Mouse (Mus musculus) erythroblast, embryonic 14.5 days (primary cell): ENCODE measurements around the gene Ostn. TPM values are rescaled to one million over a fixed set of nuclear protein-coding genes. Genes with fewer than 3 reads are reported as not detected.
"Not testable (repeated sequence)": the region's sequence is repeated elsewhere in the genome, so short reads cannot be mapped to it uniquely, and the experiment has no call there.

Experiments used
- H3K27me3 ChIP-seq: 2 replicates; pipeline ENCODE4 v1.6.1; 2012; ENCODE audit warnings: inconsistent platforms; ENCODE audit not compliant: control insufficient read depth
- H3K36me3 ChIP-seq: 2 replicates; pipeline ENCODE4 v1.6.1; 2012; ENCODE audit warnings: mild to moderate bottlenecking, inconsistent platforms; ENCODE audit not compliant: control insufficient read depth
- H3K4me1 ChIP-seq: 2 replicates; pipeline ENCODE4 v1.6.1; 2012; ENCODE audit warnings: inconsistent platforms; ENCODE audit not compliant: control insufficient read depth
- H3K4me3 ChIP-seq: replicated peaks from 2 replicates; pipeline ENCODE3; 2012; ENCODE audit warnings: moderate library complexity, mild to moderate bottlenecking, inconsistent platforms
- H3K9me3 ChIP-seq: 2 replicates; pipeline ENCODE4 v1.6.1; 2012; ENCODE audit warnings: low read length, inconsistent platforms, mixed read lengths; ENCODE audit not compliant: control insufficient read depth
- GATA1 ChIP-seq: IDR thresholded peaks from 2 replicates; pipeline ENCODE4 v1.6.1; 2012; ENCODE audit warnings: low read length, inconsistent platforms, mixed read lengths
- TAL1 ChIP-seq: IDR thresholded peaks from 3 replicates; pipeline ENCODE4 v1.6.1; 2012; ENCODE audit warnings: low read length, inconsistent platforms, mixed read lengths
- polyA plus RNA-seq: library from polyadenylated mRNA; stranded (reverse); fragments of >175 nt; gene quantifications from 2 replicates; pipeline ENCODE4 v1.2.3, GENCODE M21; 2012

The Ostn gene
- polyA plus RNA-seq, result not detected in 2 replicates

GRCm38 (mm10) chr16:27307189-27307588, at the start of gene Ostn:
Gene Ostn, plus strand, starts transcription at chr16:27307489.
- not testable (repeated sequence) for H3K36me3 ChIP-seq, H3K4me3 ChIP-seq

GRCm38 (mm10) chr16:27268748-27269147, 38.5 kb upstream of the Ostn start:
- H3K27me3 ChIP-seq, result no peaks in the 10 kb centered on the region
- no peaks in the 10 kb centered on the region for H3K9me3 ChIP-seq
- H3K4me3 ChIP-seq, result no peak overlapping the region
- H3K4me1 ChIP-seq, result no peaks in the 10 kb centered on the region
- no peaks in the 10 kb centered on the region for H3K36me3 ChIP-seq
- TF ChIP-seq GATA1 (no peak), TAL1 (no peak)

More at GRCm38 (mm10) chr16:27307189-27307588, at the start of gene Ostn:
- H3K27me3 ChIP-seq, H3K9me3 ChIP-seq, H3K4me1 ChIP-seq: not testable (repeated sequence)

- Histone ChIP-seq H3K27me3 (no peaks in the 10 kb centered on the region), H3K4me3 (no peak overlapping the region), H3K9me3 (no peaks in the 10 kb centered on the region), H3K4me1 (no peaks in the 10 kb centered on the region), H3K36me3 (no peaks in the 10 kb centered on the region)
- no peak for TF ChIP-seq GATA1
- no peak for TF ChIP-seq TAL1
Observed at GRCm38 (mm10) chr16:27287410-27287809, 19.9 kb upstream of the Ostn start.

GRCm38 (mm10) chr16:27296508-27296907, 10.8 kb upstream of the Ostn start:
- no peaks in the 10 kb centered on the region for H3K4me1 ChIP-seq
- H3K27me3 ChIP-seq, result no peaks in the 10 kb centered on the region
- H3K9me3 ChIP-seq, result no peaks in the 10 kb centered on the region
- TF ChIP-seq GATA1, result no peak
- no peak for TF ChIP-seq TAL1
- H3K36me3 ChIP-seq, result no peaks in the 10 kb centered on the region
- no peak overlapping the region for H3K4me3 ChIP-seq

GRCm38 (mm10) chr16:27296929-27297328, 10.4 kb upstream of the Ostn start:
- TF ChIP-seq GATA1, result no peak
- no peak for TF ChIP-seq TAL1
- no peaks in the 10 kb centered on the region for H3K4me1 ChIP-seq
- H3K9me3 ChIP-seq, result no peaks in the 10 kb centered on the region
- no peak overlapping the region for H3K4me3 ChIP-seq
- no peaks in the 10 kb centered on the region for H3K27me3 ChIP-seq
- H3K36me3 ChIP-seq, result no peaks in the 10 kb centered on the region

GRCm38 (mm10) chr16:27319099-27319498, 11.8 kb downstream of the Ostn start:
- no peak for TF ChIP-seq GATA1
- no peak for TF ChIP-seq TAL1
- Histone ChIP-seq H3K36me3 (no peaks in the 10 kb centered on the region), H3K27me3 (no peaks in the 10 kb centered on the region), H3K9me3 (no peaks in the 10 kb centered on the region), H3K4me1 (no peaks in the 10 kb centered on the region), H3K4me3 (no peak overlapping the region)

GRCm38 (mm10) chr16:27322047-27322446, 14.8 kb downstream of the Ostn start:
- TF ChIP-seq TAL1, result no peak
- no peak for TF ChIP-seq GATA1
- Histone ChIP-seq H3K4me3 (no peak overlapping the region), H3K36me3 (no peaks in the 10 kb centered on the region), H3K4me1 (no peaks in the 10 kb centered on the region), H3K27me3 (no peaks in the 10 kb centered on the region), H3K9me3 (no peaks in the 10 kb centered on the region)

- no peaks in the 10 kb centered on the region for H3K36me3 ChIP-seq
- no peaks in the 10 kb centered on the region for H3K27me3 ChIP-seq
- H3K9me3 ChIP-seq, result no peaks in the 10 kb centered on the region
- no peak for TF ChIP-seq GATA1
- no peak for TF ChIP-seq TAL1
- no peak overlapping the region for H3K4me3 ChIP-seq
- H3K4me1 ChIP-seq, result no peaks in the 10 kb centered on the region
Observed at GRCm38 (mm10) chr16:27326463-27326862, 19.2 kb downstream of the Ostn start.

- Histone ChIP-seq H3K9me3 (no peaks in the 10 kb centered on the region), H3K36me3 (no peaks in the 10 kb centered on the region), H3K4me1 (no peaks in the 10 kb centered on the region), H3K27me3 (no peaks in the 10 kb centered on the region), H3K4me3 (no peak overlapping the region)
- TF ChIP-seq GATA1, result no peak
- no peak for TF ChIP-seq TAL1
Observed at GRCm38 (mm10) chr16:27347521-27347920, 40.2 kb downstream of the Ostn start.

GRCm38 (mm10) chr16:27348359-27348758, 41.1 kb downstream of the Ostn start:
- no peak for TF ChIP-seq TAL1
- TF ChIP-seq GATA1, result no peak
- H3K27me3 ChIP-seq, result no peaks in the 10 kb centered on the region
- H3K4me3 ChIP-seq, result no peak overlapping the region
- no peaks in the 10 kb centered on the region for H3K36me3 ChIP-seq
- H3K4me1 ChIP-seq, result no peaks in the 10 kb centered on the region
- no peaks in the 10 kb centered on the region for H3K9me3 ChIP-seq
